Mouse (Mus musculus) 3T3-L1 (cell line): ENCODE data around the gene Mrpl1.

Source experiments
- DNase-seq: peaks from one replicate; pipeline ENCODE4 v3.0.0-alpha.2; 2015; ENCODE audit warnings: low read depth, low spot score

Mrpl1 gene

DNA sequence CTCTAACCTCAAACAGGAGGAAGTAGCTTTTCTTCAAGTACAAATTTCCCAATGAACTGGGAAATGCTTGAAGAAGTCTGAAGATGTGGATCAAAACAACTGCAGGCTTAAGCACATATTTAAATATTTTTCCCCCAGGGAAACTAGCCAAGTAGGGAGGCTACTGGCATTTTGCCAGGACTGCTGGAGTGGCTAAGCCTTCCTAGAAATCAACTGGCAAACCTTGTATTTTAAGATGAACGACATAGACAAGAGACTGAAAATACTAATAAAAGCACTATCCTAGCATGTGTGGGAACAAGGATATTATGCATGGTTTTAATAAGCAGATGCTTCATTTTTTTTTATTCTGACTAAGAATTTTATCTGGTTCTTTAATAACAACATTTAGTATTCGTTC lies 2.4 kb upstream of the Mrpl1 start:
- peak; percentile 60 for DNase-seq

DNA sequence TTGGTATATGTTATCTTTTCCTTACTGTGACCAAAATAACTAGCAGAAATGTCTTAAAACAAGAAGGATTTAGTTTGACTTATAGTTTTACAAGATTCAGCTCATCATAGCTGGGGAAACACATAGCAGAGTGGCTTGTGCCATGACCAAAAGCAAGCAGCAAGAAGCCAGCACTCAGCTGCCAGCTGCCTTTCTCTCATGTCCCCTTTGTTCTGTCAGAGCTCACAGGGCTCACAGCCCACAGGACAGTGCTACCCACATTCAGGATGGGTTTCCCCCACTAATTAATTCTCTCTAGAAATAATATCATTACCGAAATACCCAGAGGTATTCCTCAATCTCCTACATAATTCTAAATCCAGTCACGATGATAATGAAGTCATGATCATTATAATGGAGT lies 1.8 kb upstream of the Mrpl1 start:
- no peak for DNase-seq

DNA sequence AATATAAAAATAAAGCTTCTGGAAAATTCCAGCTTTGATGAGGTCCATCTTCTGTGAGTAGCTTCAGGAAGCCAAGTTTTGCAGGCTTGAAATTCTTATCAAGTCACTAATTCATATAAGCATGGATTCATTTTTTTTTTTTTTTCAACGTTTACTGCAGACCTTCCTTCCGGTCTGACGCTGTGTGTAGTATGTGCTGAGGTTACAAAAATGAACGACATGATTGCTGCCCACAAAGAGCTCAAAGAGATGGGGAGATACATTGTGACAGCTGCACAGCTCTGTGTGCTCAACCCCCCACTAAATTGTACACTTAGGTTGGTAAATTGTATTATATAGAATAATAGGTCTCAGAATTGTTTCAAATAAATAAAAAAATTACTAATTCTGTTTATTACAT lies 750 bp upstream of the Mrpl1 start:
- DNase-seq: peak; percentile 40

DNA sequence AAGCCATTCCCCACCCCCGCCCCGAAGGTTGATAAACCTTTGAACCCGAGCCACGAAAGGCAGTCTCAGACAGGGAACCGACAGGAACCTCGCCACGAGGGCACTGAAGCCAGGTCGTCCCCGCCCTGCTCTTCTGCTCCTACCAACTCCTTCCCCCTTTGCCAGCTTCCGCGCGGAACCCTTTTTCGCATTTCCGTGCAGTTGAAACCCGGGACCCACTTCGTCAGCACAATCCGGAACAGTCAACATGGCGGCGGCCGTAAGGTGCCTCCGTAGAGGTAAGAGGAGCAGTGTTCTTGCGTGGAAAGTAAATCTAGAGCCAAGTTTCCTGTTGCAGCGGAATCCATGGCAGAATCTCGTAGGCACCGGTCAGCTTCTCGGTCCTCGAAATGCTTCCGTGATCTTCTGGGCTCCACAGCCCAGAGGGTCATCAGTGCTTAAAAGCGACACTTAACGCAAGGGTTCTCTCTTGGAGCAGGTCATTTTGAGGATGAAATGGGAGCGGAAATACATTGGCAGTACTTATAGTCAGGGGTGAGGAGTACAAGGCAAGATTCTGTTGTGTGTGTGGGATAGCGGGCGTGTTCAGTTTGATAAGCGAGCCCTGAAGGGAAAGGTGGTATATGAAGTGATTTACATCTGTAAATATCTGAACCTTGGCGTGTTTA lies 757 bp downstream of the Mrpl1 start:
- peak; percentile 95 for DNase-seq

DNA sequence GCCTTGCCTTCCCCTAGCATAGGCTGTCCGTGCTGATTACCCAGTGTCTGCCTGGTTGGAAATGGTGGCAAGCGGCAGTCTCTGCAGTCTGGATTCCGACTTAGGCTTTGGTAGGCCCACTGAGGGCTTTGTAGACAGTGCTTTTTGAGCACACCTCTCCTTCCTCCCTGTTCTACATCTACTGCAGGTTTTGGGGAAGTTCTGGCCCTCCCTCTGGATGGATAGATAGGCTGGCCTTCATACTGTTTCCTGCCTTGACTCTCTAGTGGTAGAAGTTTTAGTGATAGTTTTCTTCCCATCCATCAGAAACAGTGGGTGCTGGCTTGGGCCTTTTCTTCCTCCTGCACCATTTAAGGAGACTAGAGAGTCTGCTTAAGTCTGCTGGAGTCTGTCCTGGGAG lies 9.4 kb downstream of the Mrpl1 start:
- DNase-seq: no peak

DNA sequence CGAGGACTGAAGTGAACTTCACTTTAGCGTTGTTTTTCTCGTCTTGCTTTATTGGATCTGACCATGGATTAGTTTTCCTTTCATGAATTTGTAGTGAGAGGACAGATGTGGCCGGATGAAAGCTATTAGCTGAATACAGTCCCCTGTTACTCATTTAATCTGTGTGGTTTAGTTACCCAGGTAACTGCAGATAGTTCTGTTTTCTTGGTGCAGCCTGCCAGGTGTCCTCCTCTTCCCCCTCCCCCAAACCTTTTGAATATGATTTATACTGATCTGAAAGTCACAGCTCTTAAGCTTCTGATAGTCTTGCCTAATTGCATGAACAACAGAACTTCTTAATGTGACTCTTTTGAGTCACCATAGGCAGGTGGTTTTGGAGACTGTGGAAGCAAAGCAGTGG lies 10.2 kb downstream of the Mrpl1 start:
- DNase-seq: no peak

DNA sequence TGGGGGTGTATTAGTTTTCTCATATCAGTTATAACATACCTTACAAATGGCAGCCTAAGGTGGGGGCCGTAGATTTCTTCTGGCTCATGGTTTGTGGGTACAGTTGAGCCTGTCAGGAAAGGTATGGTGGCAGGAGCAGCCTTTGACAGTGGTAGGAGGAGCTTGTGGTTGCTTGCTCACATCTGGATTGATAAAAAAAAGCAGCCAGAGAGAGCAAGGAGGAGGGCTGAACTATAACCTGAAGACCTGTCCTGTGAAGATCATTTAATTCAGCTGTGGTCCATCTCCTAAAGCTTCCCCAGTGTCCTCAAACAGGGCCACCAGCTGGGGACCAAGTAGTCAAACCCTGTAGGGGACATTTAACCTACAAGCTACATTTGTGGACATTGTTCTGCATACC lies 12.0 kb downstream of the Mrpl1 start:
- peak; percentile 65 for DNase-seq

DNA sequence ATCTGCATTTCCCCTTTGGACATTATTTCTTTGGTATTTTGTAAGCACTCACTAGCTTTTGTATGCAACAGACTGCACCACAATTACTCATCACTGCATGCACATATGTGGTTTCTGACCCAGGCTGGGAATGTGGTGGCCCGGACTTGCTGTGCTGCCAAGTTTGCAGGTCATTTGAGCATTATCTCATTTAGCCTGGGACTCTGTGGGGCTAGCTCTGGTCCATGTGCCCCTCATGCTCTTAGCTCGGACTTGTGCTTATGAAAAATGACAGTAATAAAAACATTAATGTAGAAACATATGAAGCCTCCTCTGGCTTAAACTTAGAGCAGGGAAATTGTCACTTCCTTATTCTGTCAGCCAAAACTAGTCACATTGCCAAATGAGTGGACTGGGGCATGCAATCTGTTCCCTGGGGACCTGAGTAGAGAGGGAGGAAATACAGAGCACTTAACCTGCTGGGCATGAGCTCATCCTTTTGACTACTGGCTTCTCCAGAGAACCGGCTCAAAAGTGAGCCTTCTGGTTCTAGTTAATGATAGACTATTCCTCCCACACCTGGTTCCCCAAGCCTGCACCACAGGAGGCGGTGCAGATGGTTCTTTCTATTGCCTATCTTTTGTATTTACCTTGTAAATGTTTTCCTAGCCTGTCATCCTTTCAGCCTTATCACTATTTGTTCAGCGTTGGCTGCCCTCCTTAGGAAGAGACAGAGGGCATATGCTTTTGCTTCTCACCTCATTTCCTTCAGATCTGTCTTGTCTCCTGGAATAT lies 12.7 kb downstream of the Mrpl1 start:
- DNase-seq: peak; percentile 94

DNA sequence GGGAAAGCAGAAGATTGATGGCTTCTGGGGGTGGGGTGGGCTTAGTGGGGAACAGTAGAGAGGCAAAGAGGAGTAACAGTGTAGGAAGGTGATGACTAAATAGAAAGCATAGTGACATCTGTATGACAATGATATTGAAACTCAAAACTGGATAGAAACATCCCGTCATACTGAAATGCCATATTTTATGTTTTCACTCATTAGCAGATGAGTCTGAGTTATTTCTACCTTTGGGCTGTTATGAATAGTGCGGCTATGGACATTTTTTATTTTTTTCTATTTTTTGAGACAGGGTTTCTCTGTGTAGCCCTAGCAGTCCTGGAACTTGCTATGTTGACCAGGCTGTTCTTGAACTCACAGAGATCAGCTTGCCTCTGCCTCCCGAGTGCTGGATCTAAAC lies 13.7 kb downstream of the Mrpl1 start:
- no peak for DNase-seq

DNA sequence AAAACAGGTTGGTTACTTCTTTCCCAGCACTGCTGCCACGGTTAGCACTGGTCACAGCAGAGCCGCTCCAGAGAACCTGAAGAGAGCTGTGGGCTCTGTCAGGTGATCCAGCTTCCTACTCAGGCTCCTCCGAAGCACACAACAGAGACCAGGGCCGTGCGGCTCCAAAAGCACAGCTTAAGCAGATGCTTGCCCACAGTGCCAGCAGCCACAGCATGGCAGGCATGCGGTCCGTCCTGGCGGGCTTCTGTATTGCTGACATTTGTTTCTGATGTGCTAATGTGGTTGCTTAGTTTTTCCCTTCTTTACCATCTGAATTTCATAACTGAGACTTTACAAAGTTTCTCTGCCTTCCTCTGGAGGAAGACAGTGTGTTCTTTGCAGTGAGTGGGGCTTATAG lies 17.2 kb downstream of the Mrpl1 start:
- no peak for DNase-seq

DNA sequence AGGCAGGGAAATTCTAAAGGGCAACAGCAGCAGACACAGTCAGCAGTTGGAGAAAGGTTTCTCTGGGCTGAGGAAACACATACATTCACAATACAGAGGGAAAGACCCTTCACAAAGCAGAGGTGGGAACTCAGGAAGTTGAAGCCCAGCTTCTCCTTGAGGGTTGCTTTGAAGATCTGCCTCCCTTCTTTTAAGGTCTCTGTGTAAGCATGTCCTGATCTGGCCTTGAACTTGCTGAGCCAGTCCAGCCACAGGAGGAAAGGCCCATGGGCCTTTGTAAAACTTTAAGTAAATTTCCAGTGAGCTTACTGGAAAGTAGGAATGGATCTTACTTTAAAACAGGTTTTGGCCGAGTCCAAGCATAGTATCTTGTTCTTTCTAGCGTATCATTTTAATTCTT lies 19.7 kb downstream of the Mrpl1 start:
- no peak for DNase-seq

DNA sequence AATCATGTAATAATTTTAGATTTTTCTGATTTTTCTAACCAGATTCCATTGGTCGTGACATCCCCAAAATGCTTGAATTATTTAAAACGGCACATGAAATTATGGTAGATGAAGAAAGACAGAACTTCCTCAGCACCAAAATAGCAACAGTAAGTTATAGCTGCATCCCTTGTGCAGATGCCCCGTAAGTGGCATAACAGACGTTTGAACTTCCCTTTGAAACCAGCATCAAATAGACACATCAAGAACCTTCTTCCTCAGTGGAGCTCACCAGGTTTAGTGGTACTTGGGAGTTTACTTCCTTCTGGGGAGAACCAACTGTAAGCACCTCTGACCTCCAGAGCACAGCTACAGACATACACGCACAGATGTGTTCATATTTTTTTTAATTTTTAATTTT lies 29.5 kb downstream of the Mrpl1 start:
- no peak for DNase-seq

DNA sequence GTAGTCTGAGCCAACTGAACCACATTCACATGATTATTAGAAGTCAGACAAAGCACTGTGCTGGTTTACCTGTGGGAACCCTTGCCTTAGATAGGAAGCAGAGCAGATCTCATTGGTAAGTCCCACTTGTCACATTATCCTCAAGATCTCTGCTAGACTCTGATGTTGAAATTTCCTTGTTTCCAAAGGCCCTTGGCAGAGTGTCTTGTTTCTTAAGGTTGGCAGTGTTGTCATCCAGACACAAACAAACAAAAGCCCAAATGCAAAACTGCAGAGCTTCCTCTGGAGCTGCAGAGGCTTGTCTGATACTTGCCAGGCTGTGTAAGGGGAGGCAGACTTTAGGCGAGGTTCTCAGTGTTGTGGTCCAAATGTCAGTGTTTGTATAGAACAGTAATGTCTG lies 31.6 kb downstream of the Mrpl1 start:
- no peak for DNase-seq

DNA sequence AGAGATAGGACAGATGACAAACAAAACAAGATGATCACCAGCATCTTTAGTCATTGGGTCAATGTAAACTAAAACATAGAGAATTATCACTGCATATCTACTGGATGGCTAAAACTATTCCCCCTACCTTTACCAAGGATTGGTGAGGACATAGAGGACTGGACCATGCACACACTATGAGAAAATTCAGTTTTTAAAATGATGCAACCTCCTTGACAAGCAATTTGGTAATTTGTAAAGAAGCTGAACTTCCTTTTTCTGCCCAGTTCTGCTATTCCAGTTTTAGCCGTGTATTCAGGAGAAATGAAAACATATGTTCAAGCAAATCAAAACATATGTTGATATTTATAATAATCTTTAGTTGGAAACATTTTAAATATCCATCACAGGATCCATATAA lies 35.2 kb downstream of the Mrpl1 start:
- no peak for DNase-seq

DNA sequence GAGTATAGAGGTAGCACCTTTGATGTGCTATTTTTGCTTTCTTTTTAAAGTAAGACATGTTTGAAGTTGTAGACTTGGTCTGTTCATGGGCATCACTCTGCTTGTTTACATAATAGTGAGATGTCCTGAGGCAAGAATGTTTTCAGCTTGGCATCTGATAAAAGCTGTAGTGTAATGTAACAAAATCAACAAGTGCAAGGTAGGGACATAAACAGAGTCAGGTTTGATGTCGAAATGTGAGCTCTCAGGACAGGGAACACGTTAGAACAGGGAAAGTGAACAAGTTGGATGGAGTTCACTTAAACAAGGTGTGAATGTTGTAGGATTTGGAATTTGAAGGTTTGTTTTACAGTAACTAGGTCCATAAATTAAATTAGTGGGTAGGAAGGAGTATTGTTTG lies 44.7 kb downstream of the Mrpl1 start:
- DNase-seq: no peak

DNA sequence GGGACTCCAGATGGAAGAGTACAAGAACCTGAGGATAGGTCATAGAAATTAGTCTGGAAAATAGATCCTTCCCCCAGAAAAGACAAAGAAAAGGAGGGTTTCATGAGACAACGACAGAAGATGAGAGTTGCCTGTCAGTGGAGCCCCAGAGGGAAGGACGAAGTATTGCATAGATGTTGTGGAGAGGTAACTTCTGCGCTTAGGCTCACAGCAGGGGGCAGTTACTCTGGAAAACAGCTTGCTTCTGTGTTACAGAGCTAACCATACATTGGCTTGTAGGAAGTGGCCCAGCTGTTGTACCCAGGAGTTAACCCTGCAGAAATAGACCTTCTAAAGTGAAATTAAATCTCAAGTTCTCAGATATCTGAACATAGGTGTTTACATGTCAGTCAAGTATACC lies 45.9 kb downstream of the Mrpl1 start:
- DNase-seq: no peak

DNA sequence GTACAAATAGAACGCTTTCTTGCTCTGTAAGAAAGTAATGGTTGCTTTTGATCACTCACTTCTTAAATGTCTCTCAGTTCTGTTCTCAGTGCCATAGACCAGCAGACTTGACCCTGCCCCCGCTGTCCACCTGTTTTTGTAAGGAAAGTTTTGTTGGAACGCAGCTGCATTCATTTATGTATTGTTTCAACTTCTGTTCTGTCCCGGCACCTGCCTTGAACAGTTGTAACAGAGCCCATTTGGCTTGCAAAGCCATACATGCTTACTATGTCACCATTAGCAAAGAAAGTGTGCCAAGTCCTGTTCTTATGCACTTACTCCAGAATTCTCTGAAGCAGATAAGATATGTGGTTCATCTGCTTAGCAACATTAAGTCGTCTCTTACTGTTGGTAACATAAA lies 48.9 kb downstream of the Mrpl1 start:
- DNase-seq: no peak

DNA sequence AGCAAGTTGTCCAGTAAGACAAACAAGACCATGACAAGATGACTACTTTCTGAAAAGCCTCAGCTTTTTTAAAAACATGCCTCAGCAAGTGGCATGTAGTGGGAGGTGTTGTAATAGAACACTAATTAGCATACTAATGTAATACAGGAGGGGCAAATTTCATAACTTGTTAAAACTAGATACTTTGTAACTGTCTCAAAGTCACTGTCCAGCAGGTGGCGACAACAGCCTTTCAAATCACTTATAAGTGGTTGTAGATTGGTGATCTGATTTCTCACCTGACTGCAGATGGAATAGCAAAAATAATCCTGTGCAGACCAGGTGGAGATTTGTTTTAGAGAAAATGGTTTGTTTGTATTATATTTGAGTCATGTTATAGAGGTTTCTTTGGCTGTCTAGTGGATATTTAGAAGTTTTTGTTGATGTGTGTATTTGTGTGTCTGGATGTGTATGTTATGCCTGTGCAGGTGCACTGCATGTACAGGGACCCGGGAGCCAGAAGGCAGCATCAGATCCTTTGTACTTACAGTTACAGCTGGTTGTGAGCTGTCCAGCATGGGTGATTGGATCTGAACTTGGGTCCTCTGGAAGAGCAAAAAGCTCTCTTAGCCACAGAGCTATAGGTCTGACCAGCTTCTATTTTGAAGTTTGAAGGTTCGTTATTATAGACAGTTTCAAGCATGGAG lies 57.9 kb downstream of the Mrpl1 start:
- DNase-seq: peak; percentile 81

DNA sequence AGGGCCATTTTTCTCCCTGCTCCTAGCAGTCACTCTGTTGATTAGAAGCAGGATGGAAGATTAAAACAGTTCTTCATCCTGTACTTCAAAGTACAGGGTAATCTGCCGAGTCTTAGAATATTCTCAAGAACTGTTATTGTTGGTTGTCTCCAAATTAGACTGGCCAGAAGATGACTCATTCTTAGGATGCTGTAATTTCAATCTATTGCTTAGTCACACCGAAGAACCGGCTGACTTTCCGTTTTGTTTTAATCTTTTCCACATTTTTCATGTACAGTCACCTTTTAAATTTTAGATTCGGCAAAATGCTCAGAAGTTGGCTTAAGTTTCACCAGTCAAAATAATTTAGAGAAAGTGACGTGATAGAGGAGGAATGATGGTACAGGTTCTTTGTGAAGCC lies 61.8 kb downstream of the Mrpl1 start:
- peak; percentile 65 for DNase-seq

DNA sequence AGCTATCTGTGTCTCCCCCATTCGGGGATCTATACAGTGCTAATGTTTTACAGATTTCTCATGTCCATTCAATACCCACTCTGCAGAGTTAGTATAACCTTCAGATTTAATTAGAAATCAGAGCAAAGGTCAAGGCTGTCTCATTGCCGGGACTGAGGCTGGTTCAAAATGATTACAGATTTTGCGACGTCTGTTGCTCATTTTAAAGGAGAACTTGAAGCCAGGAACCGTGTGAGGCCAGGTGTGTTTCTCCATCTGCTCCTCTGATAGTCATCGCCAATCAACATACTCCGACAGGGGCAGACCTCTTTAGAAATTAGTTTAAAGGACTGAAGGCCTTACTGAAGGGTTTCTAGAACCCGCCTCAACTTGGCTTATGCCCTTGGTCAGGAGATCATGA lies 96.5 kb downstream of the Mrpl1 start:
- DNase-seq: no peak

DNA sequence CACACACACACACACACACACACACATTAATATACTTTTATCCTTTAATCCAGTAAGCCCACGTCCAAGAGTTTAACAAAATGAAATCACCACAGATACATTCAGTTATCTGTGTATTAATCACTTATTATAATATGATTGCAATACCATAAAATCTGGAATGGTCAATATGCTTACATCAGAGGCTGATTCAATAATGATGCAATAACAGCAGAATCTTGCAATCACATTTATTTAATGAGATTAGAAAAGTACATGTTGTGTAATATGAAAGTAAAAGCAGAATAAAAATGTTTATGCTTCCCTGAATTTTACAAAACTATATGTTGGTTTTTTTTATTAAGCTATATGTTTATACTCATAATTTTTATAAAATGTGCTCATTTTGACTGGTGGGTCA lies 97.0 kb downstream of the Mrpl1 start:
- no peak for DNase-seq

DNA sequence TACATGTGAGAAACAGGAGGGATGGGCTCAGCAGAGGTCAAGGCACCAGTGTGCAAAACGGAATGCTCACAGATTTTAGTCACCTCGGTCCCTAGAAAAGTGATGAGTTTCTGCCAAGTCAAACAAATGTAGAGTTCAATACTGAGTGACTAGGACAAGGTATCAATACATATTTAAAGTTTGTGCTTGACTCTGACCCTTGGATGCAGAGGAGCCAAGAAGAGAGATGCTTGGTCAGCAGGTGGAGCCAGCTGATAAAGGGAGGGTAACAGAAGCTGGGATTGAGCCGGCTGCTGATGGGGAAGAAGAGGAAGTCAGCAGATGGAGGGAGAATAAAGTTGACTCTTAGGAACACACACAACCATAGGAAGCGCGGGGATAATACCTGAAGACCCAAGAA lies 97.5 kb downstream of the Mrpl1 start:
- no peak for DNase-seq

DNA sequence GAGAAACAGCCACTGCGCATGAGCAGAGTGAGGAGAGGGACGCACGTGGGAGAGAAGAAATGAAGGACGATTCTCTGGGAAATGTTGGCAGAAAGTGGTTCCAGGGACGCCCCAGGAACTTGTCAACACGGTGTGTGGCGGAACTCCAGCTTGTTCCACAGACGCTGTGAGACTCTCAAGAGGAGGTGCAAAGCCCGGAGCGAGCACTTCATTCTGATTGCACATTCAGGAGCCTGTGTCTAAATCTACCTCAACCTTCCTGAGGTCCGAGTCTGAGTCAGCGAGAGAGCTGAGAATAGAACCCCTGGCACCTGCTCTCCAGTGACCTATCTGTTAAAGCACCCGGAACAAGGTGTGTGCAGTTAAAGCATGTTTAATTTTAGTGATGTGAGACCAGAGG lies 98.8 kb downstream of the Mrpl1 start:
- DNase-seq: no peak
